ENCODE assay signal across 17 mouse cellular contexts in genomic region chr9:31197782-31198181, GRCm38 (mm10).
"Had no signal": no experiment of that assay in that cellular context is flagged by ENCODE, and none has a peak within 500 bp of the region (broad histone marks: within the 10 kb centered on the region; RNA-seq: fewer than 3 reads in every experiment).

No protein-coding gene starts in this region.

- H3K4me1 ChIP-seq: midbrain, embryonic 10.5 days; midbrain, embryonic 12.5 days; neural tube, embryonic 15.5 days had no signal

- H3K4me3 ChIP-seq: midbrain, embryonic 10.5 days; midbrain, embryonic 12.5 days; myocyte; neural tube, embryonic 13.5 days; neural tube, embryonic 15.5 days had no signal

- DNase-seq: lung, adult 18-20 months; lung, embryonic 14.5 days; lung, postnatal 10 days; lung, postnatal 4 days; midbrain, embryonic 14.5 days; retina, postnatal 1 day; right cerebral cortex, postnatal 14 days; right cerebral cortex, postnatal 4 days; spleen, adult 18-20 months; thymus, adult 18-20 months; thymus, postnatal 14 days; thymus, postnatal 36 days had no signal

- H3K27me3 ChIP-seq: midbrain, embryonic 12.5 days; neural tube, embryonic 13.5 days; neural tube, embryonic 15.5 days had no signal

- H3K27ac ChIP-seq: midbrain, embryonic 10.5 days; midbrain, embryonic 12.5 days; neural tube, embryonic 13.5 days; neural tube, embryonic 15.5 days had no signal
